Mouse (Mus musculus): Measurements from ENCODE around the gene Mindy1. TPM values are rescaled to one million over a fixed set of nuclear protein-coding genes. Genes with fewer than 3 reads are reported as not detected.
"Not testable (repeated sequence)": the region's sequence is repeated elsewhere in the genome, so short reads cannot be mapped to it uniquely, and the experiment has no call there.

Gene Mindy1
- polyA plus RNA-seq, 2 experiments from 2014 or later = 19.3 to 21.6 TPM

GRCm38 (mm10) chr3:95324454-95325144 is 43.5 kb downstream of the Mindy1 start:
- no peak for ATAC-seq

- ATAC-seq = no peak
These were observed 47.8 kb downstream of the Mindy1 start for GRCm38 (mm10) chr3:95328803-95329404.

- no peak for ATAC-seq
These were observed 50.4 kb downstream of the Mindy1 start for GRCm38 (mm10) chr3:95331528-95331927.

DNA sequence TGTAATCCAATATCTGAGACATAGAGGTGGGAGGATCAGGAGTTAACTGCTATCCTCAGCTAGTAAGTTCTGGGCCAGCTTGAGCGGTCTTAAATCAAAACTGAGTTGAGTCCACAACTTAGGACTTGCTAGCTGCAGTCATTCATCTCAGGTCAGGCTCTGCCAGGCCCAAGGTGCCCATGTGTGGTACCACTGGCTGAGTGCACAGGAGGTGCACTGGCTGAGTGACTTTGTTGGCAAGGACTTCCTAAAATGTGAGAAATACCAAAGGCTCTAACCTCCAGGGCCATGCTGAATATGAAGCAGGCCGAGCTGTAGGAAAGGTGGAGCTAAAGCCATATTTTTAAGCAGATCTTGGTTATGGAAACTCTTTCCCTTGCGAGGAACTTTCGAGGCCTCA is 56.2 kb downstream of the Mindy1 start:
- ATAC-seq = no peak

DNA sequence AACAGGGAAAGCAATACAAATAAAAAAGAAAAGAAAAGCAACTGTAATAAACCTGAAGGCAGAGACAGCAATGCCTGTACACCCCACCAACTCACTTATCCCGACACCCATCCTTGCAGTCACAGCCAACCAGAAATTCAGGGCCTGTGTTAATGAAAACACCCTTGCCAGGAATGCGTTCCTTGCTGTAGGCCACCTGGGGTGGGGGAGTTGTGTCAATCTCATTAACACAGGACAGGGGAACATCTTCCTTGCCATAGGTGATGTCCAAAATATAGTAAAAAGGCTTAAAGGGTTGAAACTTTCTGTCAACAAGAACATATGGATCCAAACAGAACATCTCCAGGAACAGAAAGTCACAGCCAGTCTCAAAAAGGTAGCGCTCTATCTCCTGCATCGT is 57.1 kb downstream of the Mindy1 start:
- ATAC-seq = no peak

DNA sequence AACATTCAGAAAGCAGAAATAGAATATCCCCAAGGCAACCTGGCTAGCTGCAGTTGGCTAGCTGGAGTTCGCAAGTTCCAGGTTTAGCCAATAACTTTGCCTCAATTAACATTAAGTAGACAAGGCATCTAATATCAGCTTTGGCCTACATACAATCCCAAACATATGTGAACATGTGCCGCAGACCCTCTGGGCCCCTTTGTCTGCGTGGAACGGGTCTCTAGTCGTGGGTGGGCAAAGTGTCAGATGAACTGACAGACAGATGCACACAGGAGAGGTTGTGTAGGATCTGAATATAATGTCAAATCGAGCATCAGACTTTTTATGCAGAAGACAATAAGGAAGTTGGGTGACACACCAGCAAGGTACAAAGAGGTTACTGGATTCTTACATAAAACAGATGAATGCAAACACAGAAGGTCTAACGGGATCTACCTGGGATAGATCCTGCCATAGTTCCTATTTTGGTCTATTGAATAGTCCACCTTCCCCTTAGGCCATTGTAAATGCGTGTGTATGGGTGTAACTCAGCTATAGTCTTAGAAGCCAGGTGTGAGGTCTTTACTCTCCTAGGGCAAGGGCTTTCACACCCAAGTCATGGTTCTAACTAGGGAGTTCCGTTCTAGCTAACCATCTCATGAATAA is 62.3 kb downstream of the Mindy1 start:
- not testable (repeated sequence) for ATAC-seq

Other genes with a start within 250 kb of the Mindy1 start
- 100 to 1,000 TPM; 163 to 246 TPM for gene Psmd4, start 238.7 kb upstream of the Mindy1 start, polyA plus RNA-seq (2017; shearing (Covaris generic))
- 10 to 100 TPM; 15.5 to 21.5 TPM for gene Pip5k1a, start 174.4 kb upstream of the Mindy1 start, polyA plus RNA-seq (2017; shearing (Covaris generic))
- 10 to 100 TPM; 64.5 to 64.8 TPM for gene Vps72, start 170.3 kb upstream of the Mindy1 start, polyA plus RNA-seq (2017; shearing (Covaris generic))
- gene Tmod4, start 156.9 kb upstream of the Mindy1 start, polyA plus RNA-seq (2017; shearing (Covaris generic)) = 1 to 10 TPM; 2.5 to 3.7 TPM
- gene Scnm1, start 147.3 kb upstream of the Mindy1 start, polyA plus RNA-seq (2017; shearing (Covaris generic)) = 10 to 100 TPM; 67.2 to 99.2 TPM
- 10 to 100 TPM; 21.1 to 22.9 TPM for gene Lysmd1, start 147.3 kb upstream of the Mindy1 start, polyA plus RNA-seq (2017; shearing (Covaris generic))
- 100 to 1,000 TPM; 216 to 232 TPM for gene Tnfaip8l2, start 139.0 kb upstream of the Mindy1 start, polyA plus RNA-seq (2017; shearing (Covaris generic))
- not detected for gene Sema6c, start 120.9 kb upstream of the Mindy1 start, polyA plus RNA-seq (2017; shearing (Covaris generic))
- gene Gabpb2, start 63.4 kb upstream of the Mindy1 start, polyA plus RNA-seq (2017; shearing (Covaris generic)) = 10 to 100 TPM; 31.0 to 34.7 TPM
- gene Cdc42se1, start 52.6 kb upstream of the Mindy1 start, polyA plus RNA-seq (2017; shearing (Covaris generic)) = 100 to 1,000 TPM; 258 to 260 TPM
- 10 to 100 TPM; 21.2 to 31.5 TPM for gene Mllt11, start 49.2 kb upstream of the Mindy1 start, polyA plus RNA-seq (2017; shearing (Covaris generic))
- 1 to 10 TPM in 1 of 2 experiments, under 1 TPM in 1; 0.40 to 1.1 TPM for gene Gm128, start 39.7 kb upstream of the Mindy1 start, polyA plus RNA-seq (2017; shearing (Covaris generic))
- not detected for gene Bnipl, start 30.2 kb upstream of the Mindy1 start, polyA plus RNA-seq (2017; shearing (Covaris generic))
- 1 to 10 TPM; 6.3 to 9.7 TPM for gene Prune1, start 731 bp downstream of the Mindy1 start, polyA plus RNA-seq (2017; shearing (Covaris generic))
- gene Anxa9, start 25.8 kb downstream of the Mindy1 start, polyA plus RNA-seq (2017; shearing (Covaris generic)) = under 1 TPM in 1 of 2 experiments, not detected in 1; 0.83 TPM
- gene Cers2, start 33.4 kb downstream of the Mindy1 start, polyA plus RNA-seq (2017; shearing (Covaris generic)) = 100 to 1,000 TPM; 139 to 172 TPM
- 10 to 100 TPM; 16.9 to 25.5 TPM for gene Setdb1, start 75.9 kb downstream of the Mindy1 start, polyA plus RNA-seq (2017; shearing (Covaris generic))
- not detected for gene 4930558C23Rik, start 121.5 kb downstream of the Mindy1 start, polyA plus RNA-seq (2017; shearing (Covaris generic))
- 10 to 100 TPM; 24.2 to 29.9 TPM for gene Arnt, start 153.0 kb downstream of the Mindy1 start, polyA plus RNA-seq (2017; shearing (Covaris generic))
- gene Ctsk, start 217.9 kb downstream of the Mindy1 start, polyA plus RNA-seq (2017; shearing (Covaris generic)) = not detected
- gene Ctss, start 245.4 kb downstream of the Mindy1 start, polyA plus RNA-seq (2017; shearing (Covaris generic)) = 100 to 1,000 TPM; 365 to 472 TPM

Measured in activated CD4-positive, CD25-positive, alpha-beta regulatory T cell, adult 4 months (primary cell).